Mouse (Mus musculus) liver, embryonic 15.5 days (tissue): ENCODE data around the gene Clec2g. TPM values are rescaled to one million over a fixed set of nuclear protein-coding genes. Genes with fewer than 3 reads are reported as not detected.
"Not testable (repeated sequence)": the region's sequence is repeated elsewhere in the genome, so short reads cannot be mapped to it uniquely, and the experiment has no call there.

Experiments
- ATAC-seq: fragments of 200-750 bp; cut with Nextera tagmentation; 2 replicates; pipeline ENCODE4 v1.8.0; 2017; ENCODE audit warnings: moderate number of reproducible peaks, mild to moderate bottlenecking, moderate library complexity; ENCODE audit not compliant: insufficient read depth
- H3K27ac ChIP-seq: fragments of 300-500 bp; sonication (generic); replicated peaks from 2 replicates; pipeline ENCODE4 v1.5.1; 2015; ENCODE audit warnings: mild to moderate bottlenecking, inconsistent platforms
- H3K27me3 ChIP-seq: fragments of 300-500 bp; sonication (generic); 2 replicates; pipeline ENCODE4 v1.6.1; 2015; ENCODE audit warnings: mild to moderate bottlenecking, inconsistent platforms
- H3K36me3 ChIP-seq: fragments of 300-500 bp; sonication (generic); replicated peaks from 2 replicates; pipeline ENCODE4 v1.6.1; 2015; ENCODE audit warnings: moderate library complexity, mild to moderate bottlenecking, inconsistent platforms
- H3K4me1 ChIP-seq: fragments of 300-500 bp; sonication (generic); replicated peaks from 2 replicates; pipeline ENCODE4 v1.6.1; 2015; ENCODE audit warnings: inconsistent platforms
- H3K4me2 ChIP-seq: fragments of 300-500 bp; sonication (generic); 2 replicates; pipeline ENCODE4 v1.6.1; 2015; ENCODE audit warnings: moderate library complexity, mild to moderate bottlenecking, inconsistent platforms
- H3K4me3 ChIP-seq: fragments of 300-500 bp; sonication (generic); replicated peaks from 2 replicates; pipeline ENCODE4 v1.5.1; 2015; ENCODE audit warnings: mild to moderate bottlenecking, inconsistent platforms
- H3K9ac ChIP-seq: fragments of 300-500 bp; sonication (generic); 2 replicates; pipeline ENCODE4 v1.6.1; 2015; ENCODE audit warnings: moderate library complexity, mild to moderate bottlenecking, inconsistent platforms
- H3K9me3 ChIP-seq: fragments of 300-500 bp; sonication (generic); replicated peaks from 2 replicates; pipeline ENCODE4 v1.6.1; 2016; ENCODE audit warnings: inconsistent platforms
- WGBS: fragments of 180-500 bp; shearing (Covaris S2); methylation state at CpG from one replicate; pipeline ENCODE4 v1.1.7; 2015; ENCODE audit warnings: mixed read lengths; ENCODE audit not compliant: insufficient replicate concordance; 5-methylcytosine and 5-hydroxymethylcytosine counted together
- polyA plus RNA-seq: library from polyadenylated mRNA; unstranded; fragments of >200 nt; fragmentation: Nextera tagmentation; extraction: Ambion mirVana; gene quantifications from 2 replicates; pipeline ENCODE4 v1.2.1, GENCODE M21; 2015

The Clec2g gene
- polyA plus RNA-seq, 1 experiment from 2014 or later = not detected

DNA sequence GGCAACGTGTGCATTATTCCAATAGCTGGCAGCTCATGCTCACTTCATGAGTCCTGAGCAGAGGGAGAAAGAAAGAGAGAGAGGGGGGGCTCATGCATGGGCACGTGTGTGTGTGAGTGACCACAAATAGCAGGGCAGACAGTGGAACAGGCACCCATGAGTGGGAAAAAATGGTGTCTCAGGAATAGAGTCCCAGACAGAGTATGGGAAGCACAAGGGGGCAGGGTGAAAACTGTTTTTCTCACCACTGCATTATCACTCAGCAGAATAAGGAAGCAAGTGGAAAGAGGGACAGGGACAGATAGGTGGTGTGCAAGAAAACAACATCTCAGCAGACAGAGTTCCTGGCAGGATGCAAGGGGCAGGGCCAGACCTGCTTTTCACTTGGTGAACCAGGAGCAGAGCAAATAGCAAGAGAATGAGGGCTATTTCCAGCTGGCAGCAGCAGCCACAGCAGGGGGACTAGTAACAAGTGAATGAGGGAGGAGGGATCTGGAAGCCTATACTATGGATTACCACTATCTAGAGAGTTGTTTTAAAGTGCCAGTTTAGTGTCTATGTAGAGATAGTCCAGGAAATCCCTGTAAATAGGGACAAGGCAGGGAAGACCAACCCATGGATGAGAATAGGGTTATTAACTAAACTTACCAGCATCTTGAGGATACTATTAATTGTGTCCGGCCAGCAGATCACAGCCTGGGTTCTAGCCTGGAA, 62.0 kb downstream of the Clec2g start:
- H3K4me1 ChIP-seq = peaks cover 21% of the 10 kb centered on the region
- WGBS = 29% methylated on average over 3 of the region's 3 CpGs
- H3K36me3 ChIP-seq = no peaks in the 10 kb centered on the region
- peak overlapping the region; percentile 33 for H3K27ac ChIP-seq
- no peaks in the 10 kb centered on the region for H3K9me3 ChIP-seq
- peak overlapping the region; percentile 39; the same call in 1 of the 2 replicates for H3K9ac ChIP-seq
- H3K27me3 ChIP-seq = no peaks in the 10 kb centered on the region
- peak overlapping the region; percentile 42 for H3K4me3 ChIP-seq
- ATAC-seq = peak; percentile 65
- H3K4me2 ChIP-seq = peak overlapping the region; percentile 65

DNA sequence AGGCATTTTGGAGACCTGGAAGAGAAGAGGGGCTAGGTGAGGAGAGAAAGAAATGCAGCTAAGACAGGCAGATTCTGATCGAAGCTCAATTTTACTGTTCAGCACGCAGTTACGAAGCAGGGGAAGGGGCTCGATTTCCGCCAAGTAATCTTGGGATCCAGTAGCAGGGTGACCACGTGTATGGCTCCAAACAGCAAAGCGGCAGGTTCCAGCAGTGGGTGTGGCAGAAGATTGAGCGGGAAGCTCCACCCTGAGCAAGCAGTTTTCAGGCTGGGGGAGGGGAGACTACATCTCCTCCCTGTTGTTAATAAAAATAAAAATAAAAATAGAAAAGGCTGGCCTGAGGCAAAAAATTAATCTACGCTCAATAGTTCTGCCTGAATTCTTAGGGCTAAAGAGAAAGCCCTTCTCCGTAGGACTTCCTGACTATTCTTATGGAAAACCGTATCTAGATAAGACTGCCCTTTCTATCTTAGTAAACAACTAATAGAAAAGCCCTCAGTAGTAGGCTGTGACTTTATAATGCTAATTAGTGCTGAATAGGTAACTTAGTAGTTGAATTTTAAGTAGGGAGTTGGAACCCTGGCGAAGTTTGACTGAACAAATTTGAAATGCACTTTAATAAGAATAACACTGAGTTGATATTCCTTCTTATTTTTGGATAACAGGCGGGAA, 62.7 kb downstream of the Clec2g start:
- Histone ChIP-seq H3K36me3 (no peaks in the 10 kb centered on the region), H3K4me1 (peaks cover 21% of the 10 kb centered on the region), H3K27ac (peak overlapping the region; percentile 33), H3K9ac (peak overlapping the region; percentile 39; the same call in 1 of the 2 replicates), H3K9me3 (no peaks in the 10 kb centered on the region), H3K4me3 (peak overlapping the region; percentile 42), H3K27me3 (no peaks in the 10 kb centered on the region), H3K4me2 (peak overlapping the region; percentile 65)
- peak; percentile 75 for ATAC-seq
- WGBS = 40% methylated on average over 13 of the region's 13 CpGs

DNA sequence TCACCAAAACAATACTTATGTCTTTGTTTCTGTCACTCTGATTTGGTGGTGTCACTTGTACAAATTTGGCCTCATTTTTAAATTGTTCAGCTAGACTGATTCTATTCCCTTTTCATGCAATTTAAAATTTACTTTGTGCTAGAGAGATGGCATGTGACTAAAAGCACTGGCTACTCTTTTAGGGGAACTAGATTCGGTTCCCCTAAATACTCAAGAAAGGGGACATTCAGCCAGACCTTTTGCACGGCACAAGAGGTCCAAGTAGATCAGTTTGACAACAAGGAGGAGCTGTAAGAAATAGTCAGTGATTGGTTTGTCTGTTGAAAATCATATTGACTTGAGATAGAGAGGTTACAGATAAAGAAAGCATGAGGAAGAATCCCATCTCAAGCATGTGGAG, 67.2 kb downstream of the Clec2g start:
- Histone ChIP-seq H3K4me2 (no peak overlapping the region), H3K27ac (no peak overlapping the region), H3K4me3 (no peak overlapping the region), H3K36me3 (no peaks in the 10 kb centered on the region), H3K4me1 (peaks cover 12% of the 10 kb centered on the region), H3K27me3 (no peaks in the 10 kb centered on the region), H3K9me3 (no peaks in the 10 kb centered on the region), H3K9ac (no peak overlapping the region)
- WGBS = 47% methylated on average over 2 of the region's 2 CpGs
- ATAC-seq = no peak

DNA sequence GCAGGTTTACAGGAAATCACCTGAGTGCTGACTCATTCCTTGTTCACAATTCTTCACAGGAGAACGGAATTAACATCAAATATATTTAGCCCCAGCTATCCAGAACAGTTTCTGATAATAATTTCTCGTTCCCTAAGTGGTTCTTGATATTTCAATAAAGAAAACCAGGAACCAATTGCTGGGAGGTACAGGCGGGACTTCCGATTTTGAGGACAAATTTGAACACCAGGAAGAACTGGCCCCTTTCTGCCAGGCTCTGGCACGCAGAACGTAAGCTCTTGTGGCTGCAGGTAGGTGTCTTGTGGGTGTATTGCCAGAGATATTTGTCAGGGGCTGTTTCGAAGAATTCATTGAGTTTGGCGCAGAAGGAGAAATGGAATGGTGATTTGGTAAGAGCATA, 74.4 kb downstream of the Clec2g start:
- WGBS = 69% methylated on average over 8 of the region's 8 CpGs
- no peaks in the 10 kb centered on the region for H3K36me3 ChIP-seq
- H3K27me3 ChIP-seq = no peaks in the 10 kb centered on the region
- no peak overlapping the region for H3K27ac ChIP-seq
- no peak overlapping the region for H3K4me2 ChIP-seq
- no peak overlapping the region for H3K9ac ChIP-seq
- no peak overlapping the region for H3K4me3 ChIP-seq
- no peak for ATAC-seq
- no peaks in the 10 kb centered on the region for H3K9me3 ChIP-seq
- H3K4me1 ChIP-seq = no peaks in the 10 kb centered on the region

DNA sequence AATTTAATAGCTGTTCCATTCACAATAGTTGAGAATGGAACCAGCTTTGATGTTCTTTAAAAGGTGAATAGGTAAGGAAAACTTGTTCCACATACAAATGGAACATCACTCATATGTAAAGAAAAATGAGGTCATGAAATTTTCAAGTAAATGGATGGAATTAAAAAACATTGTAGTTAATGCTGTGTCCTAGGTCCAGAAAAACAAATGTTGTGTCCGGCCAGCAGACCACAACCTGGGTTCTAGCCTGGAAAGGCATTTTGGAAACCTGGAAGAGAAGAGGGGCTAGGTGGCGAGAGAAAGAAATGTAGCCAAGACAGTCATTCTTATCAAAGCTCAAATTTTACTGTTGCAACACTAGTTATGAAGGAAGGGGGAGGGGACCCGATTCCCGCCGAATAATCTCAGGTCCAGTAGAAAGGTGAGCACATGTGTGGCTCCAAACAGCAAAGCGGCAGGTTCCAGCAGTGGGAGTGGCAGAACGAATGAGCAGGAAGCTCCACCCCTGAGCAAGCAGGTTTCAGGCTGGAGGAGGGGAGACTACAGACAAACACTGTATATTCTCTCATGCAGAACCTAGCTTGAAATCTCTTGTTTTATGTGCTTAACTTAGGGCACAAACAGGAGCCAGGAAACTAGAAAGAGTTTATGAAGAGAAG, 75.8 kb downstream of the Clec2g start:
- not testable (repeated sequence) for H3K36me3 ChIP-seq, ATAC-seq, H3K27ac ChIP-seq, H3K27me3 ChIP-seq, H3K9ac ChIP-seq, H3K4me2 ChIP-seq, H3K4me3 ChIP-seq, H3K9me3 ChIP-seq, H3K4me1 ChIP-seq
- WGBS = 48% methylated on average over 7 of the region's 7 CpGs

DNA sequence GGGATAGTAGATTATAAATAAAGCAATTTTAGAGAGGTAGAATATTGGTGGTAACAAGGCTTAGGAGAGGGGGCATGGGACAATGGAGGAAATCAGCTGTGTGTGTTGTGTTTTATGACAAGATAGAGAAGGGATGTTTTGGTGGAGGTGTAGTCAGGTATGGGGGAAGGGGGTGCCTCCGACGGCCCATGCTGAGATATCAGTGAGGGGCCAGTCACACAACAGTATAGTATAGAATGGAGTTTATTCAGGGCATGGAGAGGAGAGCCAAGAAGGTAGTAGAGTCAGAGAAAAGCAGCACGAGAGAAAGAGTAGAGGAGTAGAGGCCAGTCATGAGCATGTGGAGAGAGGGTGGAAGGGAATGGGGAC, 76.3 kb downstream of the Clec2g start:
- ATAC-seq = no peak

DNA sequence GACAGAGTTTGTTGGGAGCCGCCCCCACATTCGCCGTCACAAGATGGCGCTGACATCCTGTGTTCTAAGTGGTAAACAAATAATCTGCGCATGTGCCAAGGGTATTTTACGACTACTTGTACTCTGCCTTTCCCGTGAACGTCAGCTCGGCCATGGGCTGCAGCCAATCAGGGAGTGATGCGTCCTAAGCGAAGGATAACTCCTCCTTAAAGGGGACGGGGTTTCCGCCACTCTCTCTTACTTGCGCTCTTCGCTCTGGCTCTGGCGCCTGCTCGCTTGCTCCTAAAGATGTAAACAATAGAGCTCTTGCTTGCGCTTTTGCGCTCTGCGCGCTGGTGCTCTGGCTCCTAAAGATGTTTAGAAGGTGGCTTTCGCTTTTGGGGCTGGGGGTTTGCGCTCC, 77.8 kb downstream of the Clec2g start:
- 85% methylated on average over 20 of the region's 23 CpGs for WGBS
- not testable (repeated sequence) for H3K9ac ChIP-seq, H3K4me3 ChIP-seq, H3K36me3 ChIP-seq, H3K4me2 ChIP-seq, H3K27me3 ChIP-seq, H3K27ac ChIP-seq, H3K4me1 ChIP-seq, ATAC-seq, H3K9me3 ChIP-seq

More for the DNA sequence above, 76.3 kb downstream of the Clec2g start:
- Histone ChIP-seq H3K9ac (no peak overlapping the region), H3K4me1 (no peaks in the 10 kb centered on the region), H3K36me3 (no peaks in the 10 kb centered on the region), H3K27me3 (no peaks in the 10 kb centered on the region), H3K4me2 (no peak overlapping the region), H3K4me3 (no peak overlapping the region), H3K9me3 (no peaks in the 10 kb centered on the region), H3K27ac (no peak overlapping the region)
- 68% methylated on average over 3 of the region's 3 CpGs for WGBS

DNA sequence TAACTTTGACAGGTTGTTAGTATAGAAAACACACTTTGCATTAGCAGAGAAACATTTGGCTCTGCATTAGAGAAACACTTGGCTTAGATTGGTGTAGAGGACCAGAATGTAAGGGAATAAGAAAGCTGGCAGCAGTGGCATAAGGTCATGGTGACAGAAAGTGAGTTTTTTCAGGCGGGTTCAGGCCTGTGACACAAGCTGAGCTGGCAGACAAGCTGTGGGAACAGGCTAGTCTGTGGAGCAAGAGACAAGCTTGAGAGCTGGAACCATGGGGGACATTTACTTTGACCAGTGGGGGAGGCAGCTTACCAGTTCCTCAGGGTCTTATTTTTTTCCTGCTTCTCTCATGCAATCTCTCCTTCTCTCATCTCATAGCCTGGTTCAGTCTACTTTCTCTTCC, 78.8 kb downstream of the Clec2g start:
- no peak overlapping the region for H3K4me3 ChIP-seq
- 40% methylated on average over 1 of the region's 1 CpGs for WGBS
- no peak for ATAC-seq
- no peaks in the 10 kb centered on the region for H3K9me3 ChIP-seq
- H3K9ac ChIP-seq = no peak overlapping the region
- H3K27me3 ChIP-seq = no peaks in the 10 kb centered on the region
- H3K27ac ChIP-seq = no peak overlapping the region
- no peaks in the 10 kb centered on the region for H3K4me1 ChIP-seq
- no peaks in the 10 kb centered on the region for H3K36me3 ChIP-seq
- H3K4me2 ChIP-seq = no peak overlapping the region

DNA sequence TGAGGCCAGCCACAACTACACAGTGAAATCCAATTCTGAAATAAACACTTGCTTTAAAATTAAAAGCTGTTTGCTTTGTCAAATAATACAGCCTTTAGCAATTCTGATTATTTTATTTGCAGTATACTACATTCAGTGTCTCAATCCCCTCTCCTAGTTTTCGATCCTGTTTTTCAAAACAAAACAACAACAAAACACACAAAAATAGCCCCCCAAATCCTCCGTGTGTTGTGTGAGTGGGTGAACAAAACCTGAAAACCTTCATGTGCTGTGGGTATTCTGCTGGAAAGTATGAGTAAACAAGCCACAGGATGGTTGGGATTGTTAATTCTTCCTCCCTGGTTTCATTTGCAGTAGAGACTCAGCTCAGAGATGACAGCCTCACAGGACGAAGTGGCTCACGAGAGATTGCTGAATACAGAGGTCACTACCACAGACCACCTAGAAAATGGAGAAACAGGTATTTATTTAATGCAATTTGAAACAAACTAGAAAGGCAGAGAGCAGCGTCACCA, 79.6 kb downstream of the Clec2g start:
- no peak for ATAC-seq
- 59% methylated on average over 5 of the region's 5 CpGs for WGBS
- Histone ChIP-seq H3K27ac (no peak overlapping the region), H3K9ac (no peak overlapping the region), H3K4me3 (no peak overlapping the region), H3K27me3 (no peaks in the 10 kb centered on the region), H3K4me2 (no peak overlapping the region), H3K36me3 (no peaks in the 10 kb centered on the region), H3K4me1 (no peaks in the 10 kb centered on the region), H3K9me3 (no peaks in the 10 kb centered on the region)

DNA sequence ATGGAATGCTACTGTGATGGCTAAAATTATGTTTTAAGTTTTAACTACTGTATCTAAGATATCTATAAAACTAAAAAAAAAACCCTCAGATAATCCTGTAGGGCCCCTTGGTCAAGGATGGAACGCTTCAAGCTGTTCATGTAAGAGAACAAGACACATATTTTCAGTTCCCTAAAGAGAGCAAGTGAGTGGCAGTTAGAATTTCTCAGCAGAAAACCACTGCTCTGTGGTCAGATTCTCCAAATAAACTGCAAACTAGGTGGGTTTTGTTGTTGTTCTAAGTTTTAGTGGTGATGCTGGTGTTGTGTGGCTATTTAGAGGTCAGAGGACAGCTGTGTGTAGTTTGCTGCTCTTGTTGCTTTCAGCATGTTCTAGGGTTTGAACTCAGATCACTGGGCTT, 80.2 kb downstream of the Clec2g start:
- 21% methylated on average over 1 of the region's 1 CpGs for WGBS
- no peaks in the 10 kb centered on the region for H3K4me1 ChIP-seq
- no peak overlapping the region for H3K4me3 ChIP-seq
- ATAC-seq = no peak
- H3K27ac ChIP-seq = no peak overlapping the region
- H3K9me3 ChIP-seq = no peaks in the 10 kb centered on the region
- no peaks in the 10 kb centered on the region for H3K27me3 ChIP-seq
- no peak overlapping the region for H3K4me2 ChIP-seq
- H3K9ac ChIP-seq = no peak overlapping the region
- H3K36me3 ChIP-seq = no peaks in the 10 kb centered on the region

DNA sequence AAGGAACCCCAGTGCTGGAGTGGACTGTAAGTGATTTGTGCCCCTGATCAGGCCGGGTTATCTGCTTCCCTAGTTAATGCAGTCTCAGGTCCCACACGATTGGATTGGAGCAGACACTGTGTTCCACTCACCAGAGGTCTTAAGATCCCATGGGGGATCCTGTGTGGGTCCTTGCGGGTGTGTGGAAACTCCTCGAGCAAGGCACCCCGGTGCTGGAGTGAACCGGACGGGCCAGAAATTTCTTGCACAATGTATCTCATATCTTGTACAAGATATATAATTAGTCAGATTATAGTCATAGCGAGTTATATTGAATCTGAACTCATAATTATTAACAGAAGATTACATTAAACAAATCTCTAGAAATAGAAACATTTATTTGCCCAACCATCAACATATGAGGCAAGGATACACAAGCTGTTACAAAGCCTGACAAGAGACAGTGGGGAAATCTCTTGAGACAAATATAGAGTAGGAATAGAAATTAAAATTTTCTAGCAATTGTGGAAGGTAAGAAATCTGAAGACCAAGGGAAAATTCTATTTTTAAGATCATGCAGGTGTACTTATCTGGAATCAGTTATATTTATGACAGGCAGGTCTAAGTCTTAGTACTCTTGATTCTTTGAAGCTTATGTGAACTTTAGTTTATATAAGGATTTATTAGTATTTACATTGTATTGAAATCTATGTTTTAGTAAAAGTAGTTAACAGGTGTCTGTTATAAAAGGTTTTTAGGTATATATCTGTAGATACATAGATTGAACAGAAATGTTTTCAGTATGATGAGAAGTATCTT, 93.5 kb downstream of the Clec2g start:
- Histone ChIP-seq H3K4me3 (no peak overlapping the region), H3K27me3 (no peaks in the 10 kb centered on the region), H3K36me3 (no peaks in the 10 kb centered on the region), H3K27ac (no peak overlapping the region), H3K4me2 (no peak overlapping the region), H3K9ac (no peak overlapping the region), H3K4me1 (no peaks in the 10 kb centered on the region), H3K9me3 (no peaks in the 10 kb centered on the region)
- WGBS = 70% methylated on average over 8 of the region's 8 CpGs
- no peak for ATAC-seq
